Mouse (Mus musculus) ovary, adult 18-20 months (tissue): ENCODE measurements around the gene Cdca3.

Experiments used
- DNase-seq: peaks from one replicate; pipeline ENCODE4 v3.0.0; 2022; ENCODE audit warnings: low spot score, mixed read lengths

Cdca3 gene

GRCm38 (mm10) chr6:124865766-124866362 lies 36.5 kb downstream of the Cdca3 start:
- no peak for DNase-seq

- no peak for DNase-seq
These were observed 37.2 kb downstream of the Cdca3 start for GRCm38 (mm10) chr6:124866560-124866959.

GRCm38 (mm10) chr6:124874348-124874747 lies 45.0 kb downstream of the Cdca3 start:
- no peak for DNase-seq

- no peak for DNase-seq
These were observed 50.0 kb downstream of the Cdca3 start for GRCm38 (mm10) chr6:124879390-124879789.

GRCm38 (mm10) chr6:124881821-124882220 lies 52.5 kb downstream of the Cdca3 start:
- no peak for DNase-seq
